Mouse (Mus musculus): ENCODE results near the gene Ppp2r5e. TPM values are rescaled to one million over a fixed set of nuclear protein-coding genes. Genes with fewer than 3 reads are reported as not detected.
"Not testable (repeated sequence)": the region's sequence is repeated elsewhere in the genome, so short reads cannot be mapped to it uniquely, and the experiment has no call there.

Gene Ppp2r5e
- polyA plus RNA-seq, 1 experiment from 2014 or later, result 5.3 TPM

GRCm38 (mm10) chr12:75464016-75464769 is 131.9 kb downstream of the Ppp2r5e start:
- 82% methylated on average over 9 of the region's 9 CpGs for WGBS (ENCODE audit: insufficient replicate concordance)
- Histone ChIP-seq H3K9me3 (replicated peaks) (no peaks in the 10 kb centered on the region), H3K27ac (no peak overlapping the region), H3K4me2 (no peak overlapping the region), H3K27me3 (no peaks in the 10 kb centered on the region), H3K4me3 (replicated peaks) (no peak overlapping the region), H3K36me3 (peaks cover 67% of the 10 kb centered on the region), H3K9ac (no peak overlapping the region), H3K4me1 (replicated peaks) (no peaks in the 10 kb centered on the region)
- DNase-seq (no peak), ATAC-seq (ENCODE audit: low read depth) (no peak)

- 77% methylated on average over 5 of the region's 5 CpGs for WGBS (ENCODE audit: insufficient replicate concordance)
These were observed 135.5 kb downstream of the Ppp2r5e start for GRCm38 (mm10) chr12:75460561-75460960.

GRCm38 (mm10) chr12:75459656-75460055 is 136.4 kb downstream of the Ppp2r5e start:
- H3K9me3 ChIP-seq (replicated peaks), result no peaks in the 10 kb centered on the region
- H3K27me3 ChIP-seq, result no peaks in the 10 kb centered on the region
- H3K27ac ChIP-seq, result no peak overlapping the region
- no peaks in the 10 kb centered on the region for H3K4me1 ChIP-seq (replicated peaks)
- no peak for ATAC-seq (ENCODE audit: low read depth)
- H3K36me3 ChIP-seq, result peaks cover 48% of the 10 kb centered on the region
- no peak for DNase-seq
- H3K9ac ChIP-seq, result no peak overlapping the region
- H3K4me3 ChIP-seq (replicated peaks), result no peak overlapping the region
- no peak overlapping the region for H3K4me2 ChIP-seq
- 70% methylated on average over 5 of the region's 5 CpGs for WGBS (ENCODE audit: insufficient replicate concordance)

More at GRCm38 (mm10) chr12:75460561-75460960, 135.5 kb downstream of the Ppp2r5e start:
- DNase-seq (no peak), ATAC-seq (ENCODE audit: low read depth) (no peak)
- H3K4me2 ChIP-seq, result no peak overlapping the region
- no peak overlapping the region for H3K4me3 ChIP-seq (replicated peaks)
- H3K36me3 ChIP-seq, result peaks cover 54% of the 10 kb centered on the region
- H3K27ac ChIP-seq, result no peak overlapping the region
- H3K9ac ChIP-seq, result no peak overlapping the region
- no peaks in the 10 kb centered on the region for H3K27me3 ChIP-seq
- H3K9me3 ChIP-seq (replicated peaks), result no peaks in the 10 kb centered on the region
- no peaks in the 10 kb centered on the region for H3K4me1 ChIP-seq (replicated peaks)

GRCm38 (mm10) chr12:75453441-75453840 is 142.6 kb downstream of the Ppp2r5e start:
- no peaks in the 10 kb centered on the region for H3K27me3 ChIP-seq
- no peak for ATAC-seq (ENCODE audit: low read depth)
- WGBS (ENCODE audit: insufficient replicate concordance), result 90% methylated on average over 6 of the region's 6 CpGs
- no peak overlapping the region for H3K9ac ChIP-seq
- H3K4me3 ChIP-seq (replicated peaks), result no peak overlapping the region
- no peaks in the 10 kb centered on the region for H3K9me3 ChIP-seq (replicated peaks)
- 0 out of 2 replicates have a peak, but pooled peaks cover 3% of the 10 kb centered on the region for H3K4me1 ChIP-seq (replicated peaks)
- no peak overlapping the region for H3K27ac ChIP-seq
- H3K36me3 ChIP-seq, result peaks cover 31% of the 10 kb centered on the region
- no peak overlapping the region for H3K4me2 ChIP-seq
- no peak for DNase-seq

- Histone ChIP-seq H3K27me3 (no peaks in the 10 kb centered on the region), H3K36me3 (peaks cover 28% of the 10 kb centered on the region), H3K4me2 (no peak overlapping the region), H3K4me3 (replicated peaks) (no peak overlapping the region), H3K27ac (no peak overlapping the region), H3K9me3 (replicated peaks) (no peaks in the 10 kb centered on the region), H3K9ac (no peak overlapping the region), H3K4me1 (replicated peaks) (0 out of 2 replicates have a peak, but pooled peaks cover 3% of the 10 kb centered on the region)
- ATAC-seq (ENCODE audit: low read depth), result no peak
- no peak for DNase-seq
- WGBS (ENCODE audit: insufficient replicate concordance), result 79% methylated on average over 4 of the region's 4 CpGs
These were observed 143.0 kb downstream of the Ppp2r5e start for GRCm38 (mm10) chr12:75453027-75453426.

- Histone ChIP-seq H3K4me2 (no peak overlapping the region), H3K36me3 (peaks cover 28% of the 10 kb centered on the region), H3K4me1 (replicated peaks) (0 out of 2 replicates have a peak, but pooled peaks cover 3% of the 10 kb centered on the region), H3K9ac (no peak overlapping the region), H3K4me3 (replicated peaks) (no peak overlapping the region), H3K9me3 (replicated peaks) (no peaks in the 10 kb centered on the region), H3K27me3 (no peaks in the 10 kb centered on the region), H3K27ac (no peak overlapping the region)
- DNase-seq (no peak), ATAC-seq (ENCODE audit: low read depth) (no peak)
- 90% methylated on average over 8 of the region's 8 CpGs for WGBS (ENCODE audit: insufficient replicate concordance)
These were observed 145.5 kb downstream of the Ppp2r5e start for GRCm38 (mm10) chr12:75450592-75450991.

GRCm38 (mm10) chr12:75450011-75450410 is 146.0 kb downstream of the Ppp2r5e start:
- WGBS (ENCODE audit: insufficient replicate concordance), result 81% methylated on average over 14 of the region's 14 CpGs
- Histone ChIP-seq H3K4me3 (replicated peaks) (no peak overlapping the region), H3K4me1 (replicated peaks) (0 out of 2 replicates have a peak, but pooled peaks cover 3% of the 10 kb centered on the region), H3K27me3 (no peaks in the 10 kb centered on the region), H3K4me2 (no peak overlapping the region), H3K9me3 (replicated peaks) (no peaks in the 10 kb centered on the region), H3K36me3 (peaks cover 28% of the 10 kb centered on the region), H3K27ac (no peak overlapping the region), H3K9ac (no peak overlapping the region)
- no peak for ATAC-seq (ENCODE audit: low read depth)
- DNase-seq, result no peak

GRCm38 (mm10) chr12:75449475-75449966 is 146.5 kb downstream of the Ppp2r5e start:
- WGBS (ENCODE audit: insufficient replicate concordance), result 46% methylated on average over 6 of the region's 6 CpGs
- ATAC-seq (ENCODE audit: low read depth) (no peak), DNase-seq (no peak)

GRCm38 (mm10) chr12:75448921-75449320 is 147.1 kb downstream of the Ppp2r5e start:
- Histone ChIP-seq H3K27me3 (no peaks in the 10 kb centered on the region), H3K9me3 (replicated peaks) (no peaks in the 10 kb centered on the region), H3K4me1 (replicated peaks) (0 out of 2 replicates have a peak, but pooled peaks cover 3% of the 10 kb centered on the region), H3K4me2 (no peak overlapping the region), H3K4me3 (replicated peaks) (no peak overlapping the region), H3K27ac (no peak overlapping the region), H3K9ac (no peak overlapping the region), H3K36me3 (peaks cover 28% of the 10 kb centered on the region)
- WGBS (ENCODE audit: insufficient replicate concordance), result 37% methylated on average over 5 of the region's 5 CpGs
- DNase-seq, result no peak
- ATAC-seq (ENCODE audit: low read depth), result no peak

More at GRCm38 (mm10) chr12:75449475-75449966, 146.5 kb downstream of the Ppp2r5e start:
- Histone ChIP-seq H3K27me3 (no peaks in the 10 kb centered on the region), H3K4me1 (replicated peaks) (0 out of 2 replicates have a peak, but pooled peaks cover 3% of the 10 kb centered on the region), H3K36me3 (peaks cover 28% of the 10 kb centered on the region), H3K4me3 (replicated peaks) (no peak overlapping the region), H3K4me2 (no peak overlapping the region), H3K9ac (no peak overlapping the region), H3K9me3 (replicated peaks) (no peaks in the 10 kb centered on the region), H3K27ac (no peak overlapping the region)

- DNase-seq (no peak), ATAC-seq (ENCODE audit: low read depth) (no peak)
- Histone ChIP-seq H3K27me3 (no peaks in the 10 kb centered on the region), H3K9ac (no peak overlapping the region), H3K27ac (no peak overlapping the region), H3K4me3 (replicated peaks) (no peak overlapping the region), H3K36me3 (peaks cover 6% of the 10 kb centered on the region), H3K9me3 (replicated peaks) (no peaks in the 10 kb centered on the region), H3K4me2 (no peak overlapping the region), H3K4me1 (replicated peaks) (0 out of 2 replicates have a peak, but pooled peaks cover 3% of the 10 kb centered on the region)
- 72% methylated on average over 7 of the region's 7 CpGs for WGBS (ENCODE audit: insufficient replicate concordance)
These were observed 149.8 kb downstream of the Ppp2r5e start for GRCm38 (mm10) chr12:75446245-75446644.

- H3K27ac ChIP-seq; H3K9me3 ChIP-seq (replicated peaks); H3K4me2 ChIP-seq; H3K36me3 ChIP-seq; H3K4me1 ChIP-seq (replicated peaks); H3K9ac ChIP-seq; ATAC-seq (ENCODE audit: low read depth); H3K27me3 ChIP-seq; H3K4me3 ChIP-seq (replicated peaks); DNase-seq: not testable (repeated sequence)
- WGBS (ENCODE audit: insufficient replicate concordance), result 54% methylated on average over 6 of the region's 6 CpGs
These were observed 163.6 kb downstream of the Ppp2r5e start for GRCm38 (mm10) chr12:75432400-75432799.

All from liver, embryonic 13.5 days (tissue).